Mouse (Mus musculus) brain, embryonic 14.5 days (tissue): ENCODE results near the gene Enthd1. TPM values are rescaled to one million over a fixed set of nuclear protein-coding genes. Genes with fewer than 3 reads are reported as not detected.

Experiments used
- DNase-seq: peaks from one replicate; pipeline ENCODE4 v3.0.0-alpha.2; 2011; ENCODE audit warnings: low read depth
- CTCF ChIP-seq: fragments of 200-500 bp; IDR thresholded peaks from 2 replicates; pipeline ENCODE4 v1.5.1; 2012; ENCODE audit warnings: inconsistent platforms, mild to moderate bottlenecking, moderate library complexity, borderline replicate concordance; ENCODE audit not compliant: insufficient read depth, insufficient read length; ENCODE audit errors: extremely low read depth
- POLR2A ChIP-seq: fragments of 200-500 bp; IDR thresholded peaks from 2 replicates; pipeline ENCODE4 v1.6.1; 2012; ENCODE audit warnings: mild to moderate bottlenecking, inconsistent platforms, borderline replicate concordance; ENCODE audit not compliant: poor library complexity, insufficient read depth, insufficient read length, severe bottlenecking; ENCODE audit errors: extremely low read depth
- polyA plus RNA-seq: library from polyadenylated mRNA; depleted of rRNA; stranded (reverse); fragments of >200 nt; gene quantifications from 2 replicates; pipeline ENCODE4 v1.2.3, GENCODE M21; 2012; rRNA removed

Gene Enthd1
- polyA plus RNA-seq, 1 experiment = not detected

DNA sequence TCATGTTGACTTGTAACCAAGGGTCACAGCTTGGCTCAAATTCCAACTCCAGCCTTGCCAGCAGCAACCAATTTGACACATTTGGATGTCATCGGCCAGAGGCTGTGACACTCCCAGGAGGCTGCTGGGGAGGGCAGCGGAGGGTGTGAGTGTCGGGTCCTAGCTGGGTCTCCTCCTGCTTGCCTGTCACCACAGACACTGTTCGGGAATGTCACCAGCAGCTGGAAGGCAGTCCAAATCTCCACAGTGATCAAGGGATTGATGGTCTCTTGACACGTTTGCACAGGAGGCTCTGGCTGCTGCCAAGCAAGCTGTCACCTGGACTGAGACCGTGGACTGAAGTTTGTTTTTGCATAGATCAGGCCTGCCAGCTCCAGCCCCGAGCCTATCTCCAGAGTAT, 154.3 kb downstream of the Enthd1 start:
- DNase-seq = no peak

DNA sequence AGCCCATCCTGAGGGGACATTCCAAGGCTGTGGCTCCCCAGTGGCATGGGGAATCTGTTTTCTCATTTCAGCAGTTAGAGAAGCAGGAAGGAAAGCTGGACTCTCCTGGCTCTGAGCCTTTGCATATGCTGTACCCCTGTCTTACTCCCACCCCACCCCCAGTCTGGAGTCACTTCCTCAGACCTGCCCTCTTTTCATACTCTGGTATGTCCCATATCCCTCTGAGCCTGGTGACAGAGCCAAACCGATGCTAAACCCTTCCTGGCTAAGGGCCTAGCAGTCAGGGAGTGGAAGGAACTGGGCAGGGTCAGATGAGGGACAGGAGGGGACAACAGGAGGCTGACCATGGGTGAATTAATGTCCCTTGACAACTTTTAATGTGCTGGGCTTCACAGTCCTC, 157.1 kb downstream of the Enthd1 start:
- DNase-seq = no peak
- TF ChIP-seq POLR2A = no peak
- TF ChIP-seq CTCF = no peak

More for the DNA sequence above, 154.3 kb downstream of the Enthd1 start:
- TF ChIP-seq POLR2A (no peak), CTCF (no peak)

Other genes starting within 250 kb of the Enthd1 start
- 0.30 and 0.49 TPM in 2 replicates for gene Grap2, start 7.4 kb upstream of the Enthd1 start, polyA plus RNA-seq
- 0.33 and 0.36 TPM in 2 replicates for gene Fam83f, start 106.7 kb upstream of the Enthd1 start, polyA plus RNA-seq
- 14.7 and 46.2 TPM in 2 replicates for gene Tnrc6b, start 146.2 kb upstream of the Enthd1 start, polyA plus RNA-seq